Mouse (Mus musculus): ENCODE measurements around the gene Hoxd12.

Gene Hoxd12

GRCm38 (mm10) chr2:74674881-74675665 is at the start of gene Hoxd12:
Gene Hoxd12, plus strand, starts transcription at chr2:74675013.
- no peak for DNase-seq (ENCODE audit: low spot score)

GRCm38 (mm10) chr2:74635412-74635811 is 39.4 kb upstream of the Hoxd12 start:
- DNase-seq (ENCODE audit: low spot score) = no peak

DNA sequence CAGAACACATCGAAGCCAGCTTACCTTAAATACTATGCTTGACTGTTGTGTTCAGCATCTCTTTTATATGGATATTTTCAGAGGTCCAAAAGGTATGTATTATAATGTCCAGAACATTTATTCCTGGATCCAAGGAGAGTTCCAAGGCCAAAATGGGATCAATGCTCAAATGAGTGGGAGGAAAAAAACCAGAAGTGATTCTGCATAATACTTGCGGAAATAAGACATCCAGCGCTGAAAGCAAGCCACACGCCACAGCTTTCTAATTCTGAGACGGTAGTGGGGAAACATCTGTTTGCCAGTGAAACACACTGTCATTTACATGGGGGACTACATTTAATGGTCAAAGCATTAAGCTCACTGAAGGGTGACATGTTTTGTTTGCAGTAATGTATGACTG is 32.4 kb upstream of the Hoxd12 start:
- no peak for DNase-seq (ENCODE audit: low spot score)

DNA sequence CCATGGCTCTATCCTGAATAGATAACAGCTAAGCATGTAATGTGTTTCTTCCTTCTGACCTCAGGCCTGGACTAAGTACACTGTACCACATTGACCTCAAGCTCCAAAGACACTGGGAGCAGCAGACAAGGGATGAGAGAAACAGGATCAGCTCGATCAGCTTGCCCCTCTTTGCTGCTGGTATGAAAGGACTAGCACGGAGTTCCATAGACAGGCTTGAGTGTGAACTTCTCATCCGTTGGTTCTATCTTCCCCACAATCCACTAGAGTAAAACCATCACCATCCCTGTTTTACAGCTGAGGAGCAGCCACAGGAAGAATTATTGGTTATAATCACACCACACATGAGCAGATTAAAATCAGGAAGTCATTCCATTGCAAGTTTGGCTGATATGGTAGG is 29.2 kb upstream of the Hoxd12 start:
- no peak for DNase-seq (ENCODE audit: low spot score)

- peak; percentile 33 for DNase-seq (ENCODE audit: low spot score)
These were observed 27.5 kb upstream of the Hoxd12 start for GRCm38 (mm10) chr2:74647082-74647864.

DNA sequence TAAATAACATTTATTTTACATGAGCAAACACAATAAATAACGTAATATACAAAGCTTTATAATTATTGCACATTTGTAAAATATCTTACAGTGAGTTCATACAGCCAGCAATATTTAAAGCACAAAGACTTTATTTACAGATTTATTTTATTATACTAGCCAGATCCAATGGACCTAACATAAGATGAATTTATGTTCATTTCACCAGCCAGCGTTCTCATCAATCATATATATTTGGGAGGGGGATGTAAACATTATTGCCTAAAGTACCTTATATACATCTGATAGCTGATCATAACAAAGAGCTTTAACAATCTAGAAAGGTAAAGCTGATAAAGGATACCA is 21.8 kb upstream of the Hoxd12 start:
- peak; percentile 50 for DNase-seq (ENCODE audit: low spot score)

DNA sequence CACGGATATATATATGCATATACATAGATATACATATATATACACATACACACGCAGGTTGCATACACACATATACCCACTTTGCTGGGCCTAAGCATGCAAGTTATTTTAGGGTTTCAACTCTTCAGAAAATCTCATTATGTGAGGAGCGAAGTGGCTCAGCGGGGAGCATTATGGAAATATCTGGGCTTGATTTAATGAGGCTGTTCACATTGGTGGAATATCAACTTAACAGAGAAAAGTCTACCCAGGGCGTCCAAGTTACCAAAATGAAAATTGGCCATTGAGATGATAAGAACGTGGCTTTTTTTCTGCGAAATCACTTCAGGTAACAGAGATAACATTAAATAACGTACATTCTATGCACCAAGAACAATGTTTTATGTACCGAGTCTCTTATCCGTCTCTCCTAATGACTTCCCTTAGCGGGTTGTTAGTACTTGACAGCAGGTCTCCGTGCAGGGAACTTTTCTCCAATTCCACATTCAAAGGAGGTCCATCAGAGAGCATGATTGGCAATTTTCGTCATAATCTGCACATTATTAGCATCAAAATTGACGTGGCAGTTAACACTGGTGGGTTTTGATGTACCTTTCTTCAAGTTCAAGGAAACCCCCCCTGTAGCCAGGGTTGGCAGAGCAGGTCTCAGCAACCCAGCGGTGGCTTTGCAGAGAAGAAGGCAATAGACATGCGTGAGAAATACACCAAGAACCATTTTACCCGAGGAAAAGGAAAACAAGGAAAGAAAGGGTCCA is 20.9 kb upstream of the Hoxd12 start:
- peak; percentile 59 for DNase-seq (ENCODE audit: low spot score)

DNA sequence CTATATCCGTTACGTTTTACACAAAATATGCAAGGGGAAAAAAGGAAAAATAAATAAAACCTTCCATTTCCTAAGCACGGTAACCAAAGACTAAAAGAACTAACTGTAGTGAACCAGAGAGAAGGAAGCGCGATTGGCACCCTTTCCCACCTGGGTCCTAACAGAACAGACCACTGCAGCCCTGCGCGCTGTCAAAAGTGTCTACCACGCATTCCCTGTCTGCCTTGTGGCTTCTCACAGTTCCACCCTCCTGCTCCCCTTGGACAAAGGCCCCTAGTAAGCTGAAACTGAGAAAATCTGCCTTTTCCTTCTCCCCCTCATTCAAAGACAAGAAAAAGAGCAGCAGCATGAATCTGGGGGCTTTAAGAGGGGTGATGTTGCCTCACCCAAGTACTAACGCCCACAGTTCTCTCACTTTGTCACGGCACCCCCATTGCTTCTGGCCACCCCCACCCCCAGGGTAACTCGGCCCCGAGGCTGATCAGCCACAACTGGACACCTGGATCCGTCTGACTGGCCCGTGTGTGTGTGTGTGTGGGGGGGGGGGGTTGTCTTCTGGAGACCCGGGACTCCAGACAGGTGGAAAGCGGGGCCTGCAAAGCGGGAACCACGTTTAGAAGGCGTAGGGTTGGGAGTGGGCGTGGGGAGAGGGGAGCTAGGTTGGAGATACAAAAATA is 19.9 kb upstream of the Hoxd12 start:
- DNase-seq (ENCODE audit: low spot score) = peak; percentile 43

DNA sequence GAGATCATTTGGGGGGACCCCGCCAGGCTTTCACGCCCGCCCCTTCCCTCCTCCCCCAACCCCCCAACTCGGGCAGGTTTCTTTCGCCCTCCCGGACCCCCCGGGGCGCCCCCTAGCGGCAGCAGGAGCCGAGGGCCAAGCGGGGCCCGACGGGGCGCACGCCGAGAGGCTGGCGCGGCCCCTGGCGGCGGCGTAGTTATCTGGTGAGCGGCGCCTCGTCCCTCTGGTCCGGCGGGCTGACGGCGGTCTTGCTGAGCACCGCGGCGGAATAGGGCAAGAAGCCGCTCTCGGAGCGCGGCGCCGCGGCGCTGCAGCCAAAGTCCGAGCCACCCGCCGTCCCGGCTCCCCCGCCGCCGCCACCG is 19.4 kb upstream of the Hoxd12 start:
- DNase-seq (ENCODE audit: low spot score) = peak; percentile 61

GRCm38 (mm10) chr2:74655821-74656631 is 18.8 kb upstream of the Hoxd12 start:
- peak; percentile 65 for DNase-seq (ENCODE audit: low spot score)

DNA sequence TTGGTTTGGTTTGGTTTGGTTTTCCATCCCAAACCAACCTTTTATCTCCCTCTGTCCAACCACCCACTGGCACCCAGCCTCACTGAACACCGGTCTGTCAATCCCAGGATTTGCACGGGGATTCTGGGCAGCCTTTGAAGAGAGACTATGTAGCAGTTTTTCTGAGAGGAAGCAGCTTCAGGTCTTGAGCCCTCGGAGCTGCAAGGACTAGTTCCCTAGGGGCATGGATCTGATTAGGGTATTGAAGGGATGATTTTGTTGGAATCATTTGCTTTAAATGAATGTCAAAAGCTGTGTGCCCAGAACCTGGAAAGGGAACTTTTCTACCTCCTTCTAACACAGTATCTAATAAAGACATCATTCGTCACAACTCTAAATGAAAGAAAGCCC is 18.2 kb upstream of the Hoxd12 start:
- no peak for DNase-seq (ENCODE audit: low spot score)

- peak; percentile 61 for DNase-seq (ENCODE audit: low spot score)
These were observed 17.4 kb upstream of the Hoxd12 start for GRCm38 (mm10) chr2:74657251-74658023.

DNA sequence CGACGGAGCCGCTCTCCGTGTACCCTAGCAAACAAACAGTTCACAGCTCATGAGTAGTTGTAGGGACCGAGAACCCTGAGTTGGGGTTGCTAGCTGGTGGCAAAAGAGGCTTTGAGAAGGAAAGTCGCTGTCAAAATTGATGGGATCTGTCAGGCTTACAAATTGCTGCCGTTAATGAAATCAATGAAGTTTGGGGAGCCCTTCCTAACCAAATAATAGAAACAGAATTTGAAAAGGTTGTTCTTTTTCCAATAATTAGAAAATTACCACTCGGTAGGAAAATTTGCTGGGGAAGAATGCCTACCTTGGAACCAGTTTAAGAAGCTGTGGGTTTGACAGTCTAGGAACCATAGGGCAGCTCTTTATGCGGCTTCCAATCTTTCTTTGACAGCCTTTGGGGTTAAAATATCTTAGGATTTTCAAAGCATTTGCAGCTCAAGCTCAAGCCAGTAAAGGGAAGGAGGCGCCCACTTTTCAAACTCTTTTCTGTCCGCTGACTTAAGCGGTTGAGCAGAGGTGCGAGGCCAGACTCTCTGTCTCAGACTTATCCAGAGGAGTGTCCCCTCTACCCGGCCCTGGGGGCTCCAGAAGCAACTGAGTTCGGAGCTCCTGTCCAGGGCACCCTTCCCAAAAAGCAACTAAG is 16.7 kb upstream of the Hoxd12 start:
- DNase-seq (ENCODE audit: low spot score) = peak; percentile 67

DNA sequence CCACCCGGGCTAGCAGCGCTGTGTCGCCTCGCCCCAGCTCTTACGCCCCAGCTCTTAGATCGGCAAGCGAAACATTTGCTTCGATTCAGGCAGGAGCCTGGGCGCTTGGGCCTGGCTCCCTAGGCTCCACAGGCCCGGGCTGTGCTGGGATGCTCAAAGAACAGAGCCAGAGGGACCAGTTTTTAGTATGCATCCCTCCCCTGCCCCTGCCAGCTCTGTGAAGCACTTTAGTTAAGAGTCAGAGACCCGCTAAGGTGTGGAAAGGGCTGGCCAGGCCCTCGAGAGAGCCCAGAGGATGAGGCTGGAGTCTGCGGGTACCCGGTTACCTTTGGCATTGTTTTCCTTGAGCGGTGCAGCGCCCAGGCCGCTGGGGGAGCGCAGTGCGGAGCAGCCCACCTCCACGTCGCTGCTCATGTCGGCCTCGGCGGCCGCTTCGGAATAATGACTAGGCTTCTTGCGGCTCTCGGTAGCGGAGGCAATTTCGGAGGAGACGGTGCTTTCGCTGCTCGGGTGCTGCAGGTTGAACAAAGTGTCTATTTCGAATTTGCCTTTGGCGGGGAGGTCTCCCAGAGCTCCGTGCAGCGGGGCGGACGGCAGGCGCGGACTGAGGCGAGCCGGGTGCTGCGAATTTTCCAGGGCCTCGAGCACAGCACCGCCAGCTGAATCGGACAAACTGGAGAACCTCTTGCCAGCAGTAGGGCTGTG is 16.0 kb upstream of the Hoxd12 start:
- peak; percentile 74 for DNase-seq (ENCODE audit: low spot score)

- DNase-seq (ENCODE audit: low spot score) = peak; percentile 63
These were observed 15.3 kb upstream of the Hoxd12 start, which contains the start of gene Evx2 for GRCm38 (mm10) chr2:74659507-74660005. Gene Evx2, minus strand, starts transcription at chr2:74659557.

DNA sequence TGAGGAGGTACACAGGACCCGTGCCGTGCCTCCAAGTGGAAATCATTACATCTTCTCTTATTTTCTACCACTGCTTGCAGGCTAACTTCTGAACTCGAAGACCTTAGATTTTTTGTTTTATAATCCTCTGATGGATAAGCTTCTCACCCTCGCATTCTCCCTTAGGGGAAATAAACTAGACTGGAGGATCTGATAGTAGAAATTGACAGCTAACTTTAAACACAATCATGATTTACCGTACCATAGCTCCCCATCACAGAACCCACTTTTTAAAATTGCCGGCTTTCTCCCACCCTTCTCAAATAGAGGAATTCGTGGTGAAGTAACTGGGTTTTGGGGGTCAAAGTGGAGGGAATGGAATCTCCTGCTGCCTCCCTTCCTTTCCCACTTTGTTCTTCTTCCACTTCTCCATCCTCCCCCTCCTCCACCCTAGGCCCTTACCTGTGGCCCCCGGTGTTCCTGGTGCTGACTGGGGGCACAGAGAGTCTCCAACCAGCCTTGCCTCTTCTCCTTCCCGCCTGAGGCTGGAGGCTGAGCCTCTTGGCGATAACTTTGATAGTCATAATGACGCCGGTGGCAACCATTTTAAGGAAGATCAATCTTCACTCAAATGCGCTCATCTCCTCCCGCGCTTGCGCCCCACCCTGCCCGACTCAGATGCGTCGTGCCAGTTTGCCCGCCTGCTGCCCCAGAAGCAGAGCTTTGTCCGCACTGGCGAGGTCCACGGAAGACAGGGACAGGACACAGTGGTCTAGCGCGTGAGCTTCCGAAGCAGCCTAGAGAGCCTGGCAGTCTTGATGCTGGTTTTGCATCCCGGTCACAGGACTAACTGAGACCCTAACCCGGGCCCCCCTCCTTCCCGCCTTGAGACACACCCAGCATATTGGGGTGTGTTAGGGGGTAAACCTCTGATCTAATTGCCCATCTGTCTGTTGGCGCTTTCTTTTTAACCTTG is 14.1 kb upstream of the Hoxd12 start:
- DNase-seq (ENCODE audit: low spot score) = peak; percentile 49

DNA sequence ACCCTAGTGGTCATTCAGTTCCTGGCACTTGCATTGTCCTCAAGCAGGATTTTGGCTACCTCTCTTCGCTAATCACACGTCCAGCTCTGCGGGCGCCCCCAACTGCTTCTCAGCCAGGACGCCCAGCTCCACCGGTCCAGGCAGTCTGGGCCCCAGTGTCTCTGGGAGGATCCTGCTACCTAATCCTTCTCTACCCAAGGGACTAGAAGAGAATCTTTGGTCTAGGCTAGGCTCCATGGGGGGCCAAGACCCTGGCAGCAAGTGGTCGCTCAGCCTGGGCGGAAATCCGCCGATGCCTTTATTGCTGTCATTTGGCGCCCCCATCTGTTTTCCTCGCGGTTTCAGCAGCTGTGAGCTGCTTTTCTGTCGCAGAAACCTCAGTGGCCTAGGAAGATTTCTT is 13.1 kb upstream of the Hoxd12 start:
- DNase-seq (ENCODE audit: low spot score) = peak; percentile 90
